In genomic region chr10:75045831-75046230, GRCm38 (mm10) we compare ENCODE assay signal across 22 mouse cellular contexts. TPM values are rescaled to one million over a fixed set of nuclear protein-coding genes. Genes with fewer than 3 reads are reported as not detected.
"Had no signal": no experiment of that assay in that cellular context is flagged by ENCODE, and none has a peak within 500 bp of the region (broad histone marks: within the 10 kb centered on the region; RNA-seq: fewer than 3 reads in every experiment).

No protein-coding gene starts in this region.

- H3K27ac ChIP-seq: limb, embryonic 12.5 days; limb, embryonic 15.5 days; lung, embryonic 15.5 days; midbrain, embryonic 12.5 days; midbrain, embryonic 15.5 days; neural tube, embryonic 12.5 days; neural tube, embryonic 15.5 days had no signal

- H3K27me3 ChIP-seq: limb, embryonic 12.5 days; limb, embryonic 15.5 days; lung, embryonic 15.5 days; midbrain, embryonic 12.5 days; midbrain, embryonic 15.5 days; neural tube, embryonic 12.5 days; neural tube, embryonic 15.5 days had no signal

- H3K9me3 ChIP-seq: limb, embryonic 12.5 days; limb, embryonic 15.5 days; lung, embryonic 15.5 days; midbrain, embryonic 12.5 days; midbrain, embryonic 15.5 days; neural tube, embryonic 12.5 days; neural tube, embryonic 15.5 days had no signal

- H3K9ac ChIP-seq: limb, embryonic 12.5 days; limb, embryonic 15.5 days; lung, embryonic 15.5 days; midbrain, embryonic 12.5 days; midbrain, embryonic 15.5 days; neural tube, embryonic 12.5 days; neural tube, embryonic 15.5 days had no signal

- H3K4me2 ChIP-seq: limb, embryonic 12.5 days; limb, embryonic 15.5 days; lung, embryonic 15.5 days; midbrain, embryonic 12.5 days; midbrain, embryonic 15.5 days; neural tube, embryonic 12.5 days; neural tube, embryonic 15.5 days had no signal

- ATAC-seq: midbrain, embryonic 15.5 days had no signal

- DNase-seq: kidney, adult 18-20 months; kidney, adult 9 months; kidney, postnatal 14 days; kidney, postnatal 4 days; left cerebral cortex, postnatal 4 days; lung, adult 18-20 months; lung, postnatal 10 days; lung, postnatal 36 days; right cerebral cortex, postnatal 25 days; spleen, adult 18-20 months; thymus, adult 18-20 months; thymus, postnatal 36 days had no signal

- H3K4me3 ChIP-seq: limb, embryonic 12.5 days; limb, embryonic 15.5 days; lung, embryonic 15.5 days; midbrain, embryonic 12.5 days; midbrain, embryonic 15.5 days; neural tube, embryonic 12.5 days; neural tube, embryonic 15.5 days had no signal

- H3K4me1 ChIP-seq: limb, embryonic 12.5 days; limb, embryonic 15.5 days; lung, embryonic 15.5 days; neural tube, embryonic 12.5 days; neural tube, embryonic 15.5 days had no signal

- H3K36me3 ChIP-seq: lung, embryonic 15.5 days; midbrain, embryonic 12.5 days; neural tube, embryonic 12.5 days had no signal

RNA-seq across cellular contexts. Expression of gene Rsph14, which starts 13.4 kb away (rescaled TPM):
- polyA plus RNA-seq: kidney, embryonic 16.5 days; limb, embryonic 12.5 days; limb, embryonic 15.5 days; midbrain, embryonic 12.5 days; neural tube, embryonic 12.5 days; stomach, embryonic 16.5 days; urinary bladder, adult 2 months had no signal
